Mouse (Mus musculus): Measurements from ENCODE around the gene Olfr114.

DNA sequence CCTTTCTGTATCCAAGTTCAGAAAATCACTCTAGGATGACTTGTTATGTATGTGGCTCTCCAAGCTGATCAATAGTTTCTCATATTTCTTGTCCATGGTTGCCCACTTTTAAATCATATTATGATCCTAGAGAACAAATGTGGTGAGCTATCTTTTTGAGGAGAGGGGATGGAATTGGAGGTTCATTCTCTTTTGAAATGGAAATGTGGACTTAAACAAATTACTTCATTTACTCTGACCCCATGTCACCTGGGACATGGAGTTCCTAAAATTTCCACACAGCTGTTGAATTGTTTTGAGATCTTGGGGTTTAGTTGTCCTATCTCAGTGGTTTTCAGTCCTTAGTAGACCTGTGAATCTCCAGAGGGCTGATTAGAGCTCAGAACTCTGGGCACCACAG is 15.0 kb downstream of the Olfr114 start, which contains the start of gene Olfr113:
- no peak for TF ChIP-seq CTCF (IDR thresholded peaks at IDR 0.05; ENCODE audit: borderline replicate concordance, insufficient read depth, low read depth, low read length)
- no peak for TF ChIP-seq POLR2A (IDR thresholded peaks at IDR 0.05; ENCODE audit: borderline replicate concordance, insufficient read depth, low read length)
